Mouse (Mus musculus): ENCODE measurements around the gene Anxa9. TPM values are rescaled to one million over a fixed set of nuclear protein-coding genes. Genes with fewer than 3 reads are reported as not detected.

The Anxa9 gene
- total RNA-seq, 2 experiments from 2014 or later = 0.51 to 0.95 TPM

DNA sequence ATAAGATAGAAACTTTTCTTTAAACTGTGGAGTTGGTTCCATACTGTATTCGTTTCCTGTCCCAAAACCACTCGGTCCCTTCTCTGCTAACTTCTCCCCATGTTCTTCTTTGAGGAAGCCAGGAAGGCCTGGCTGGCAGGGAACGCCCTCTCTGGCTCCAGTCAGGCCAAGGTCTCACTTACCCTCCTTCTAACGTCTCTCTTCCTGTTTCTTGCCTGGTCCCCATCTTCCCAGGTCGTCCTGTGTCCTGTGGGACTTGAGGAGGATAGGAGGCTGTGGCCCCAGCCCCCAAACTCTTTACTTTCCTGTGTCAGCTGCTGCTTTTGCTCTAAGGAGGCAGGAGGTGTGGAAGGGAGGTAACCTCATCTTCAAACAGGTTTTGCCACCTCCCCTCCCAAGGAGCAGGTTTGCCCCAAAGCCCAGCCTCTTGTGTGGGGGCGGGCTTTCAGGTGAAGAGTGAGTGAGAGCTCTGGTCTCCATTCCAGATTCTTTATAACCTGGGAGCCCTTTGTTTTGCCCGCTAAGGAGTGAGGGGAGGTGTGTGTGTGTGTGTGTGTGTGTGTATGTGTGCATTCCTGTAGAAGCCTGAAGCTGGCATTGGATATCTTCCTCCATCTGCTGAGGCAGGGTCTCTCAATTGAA, 56.1 kb downstream of the Anxa9 start, which contains the start of gene Bnipl:
Bnipl (minus strand) TSS at position 411 of the 642 bp plus-strand sequence.
- DNase-seq (ENCODE audit: low spot score in 2 of 2) = no peak

DNA sequence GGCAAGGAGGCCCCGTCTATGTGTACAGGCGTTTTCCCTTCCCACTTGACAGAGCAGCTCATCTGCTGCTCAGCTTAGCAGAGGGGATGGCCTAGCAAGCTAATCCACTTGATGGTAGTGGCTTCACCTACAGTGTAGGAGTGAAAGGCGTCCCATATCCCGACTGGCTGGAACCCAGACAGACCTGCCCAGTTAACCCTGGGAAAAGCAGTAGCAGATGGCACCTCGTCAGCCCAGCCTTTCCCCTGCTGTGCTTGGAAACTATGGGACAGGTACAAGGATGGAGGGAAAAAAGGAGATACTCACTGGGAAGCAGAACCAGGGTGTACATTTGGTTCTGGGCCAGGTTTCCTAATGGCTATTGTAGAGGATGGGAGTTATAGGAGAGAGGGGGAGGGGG, 56.6 kb downstream of the Anxa9 start:
- no peak for DNase-seq (ENCODE audit: low spot score in 2 of 2)

DNA sequence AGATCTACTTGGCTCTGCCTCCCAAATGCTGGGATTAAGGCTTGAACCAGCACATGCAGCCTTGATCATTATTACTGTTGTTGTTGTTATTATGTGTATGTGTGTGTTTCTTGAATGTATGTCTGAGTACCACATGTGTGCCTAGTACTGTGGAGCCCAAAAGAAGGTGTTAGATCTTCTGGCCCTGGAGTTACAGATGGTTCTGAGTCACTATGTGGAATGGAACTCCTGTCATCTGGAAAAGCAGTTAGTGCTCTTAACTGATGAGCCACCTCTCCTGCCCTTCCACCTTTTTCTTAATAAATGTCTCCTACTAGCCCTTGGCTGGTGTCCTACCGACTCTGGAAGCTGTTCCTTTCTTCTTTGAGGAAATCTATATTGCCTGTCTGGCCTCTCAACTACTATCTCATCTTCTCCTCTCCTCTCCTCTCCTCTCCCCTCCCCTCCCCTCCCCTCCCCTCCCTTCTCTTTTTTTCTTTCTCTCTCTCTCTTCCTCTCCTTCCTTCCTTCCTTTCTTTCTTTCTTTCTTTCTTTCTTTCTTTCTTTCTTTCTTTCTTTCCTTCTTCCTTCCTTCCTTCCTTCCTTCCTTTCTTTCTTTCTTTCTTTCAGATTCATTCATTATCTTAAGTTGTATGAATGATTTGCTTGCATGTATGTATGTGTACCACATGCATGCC, 59.2 kb downstream of the Anxa9 start:
- DNase-seq (ENCODE audit: low spot score in 2 of 2) = no peak

DNA sequence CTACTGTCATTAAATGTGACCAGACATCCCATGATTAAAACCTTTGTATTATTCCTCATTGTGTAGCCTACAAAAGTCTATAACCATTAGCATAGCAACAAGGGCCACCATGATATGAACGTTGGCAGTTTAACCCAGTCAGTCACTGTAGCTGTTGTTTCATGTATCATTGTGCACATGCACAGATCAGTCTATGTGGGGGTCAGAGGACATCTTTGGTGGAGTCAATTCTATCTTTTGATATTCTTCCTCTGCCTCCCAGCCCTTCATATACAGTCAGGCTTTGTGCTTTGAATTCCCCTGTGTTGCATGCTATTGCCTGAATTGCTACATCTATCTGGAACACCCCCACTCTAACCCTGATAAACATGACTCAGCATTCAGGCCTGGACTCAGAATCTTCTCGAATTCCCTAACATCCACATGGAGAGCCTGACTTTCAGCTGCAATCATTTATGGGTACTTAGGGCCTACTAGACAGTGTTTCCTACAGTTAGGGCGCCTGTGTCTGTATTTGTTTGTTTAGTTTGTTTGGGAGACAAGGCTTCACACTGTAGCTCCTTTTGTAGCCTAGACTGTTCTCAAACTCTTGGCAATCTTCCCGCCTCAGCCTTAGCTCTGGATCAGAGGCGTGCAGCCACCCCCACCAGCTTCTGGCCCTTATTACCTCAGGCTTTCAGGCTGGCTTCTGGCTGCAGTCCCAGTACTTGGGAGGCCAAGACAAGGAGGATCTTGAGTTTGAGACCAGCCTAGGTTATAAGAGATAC, 60.3 kb downstream of the Anxa9 start:
- peak in 1 of 2 experiments; percentile 76 for DNase-seq (ENCODE audit: low spot score in 2 of 2)

Other genes starting within 250 kb of the Anxa9 start
- 10 to 100 TPM; 46.3 to 51.5 TPM for gene Pip5k1a, start 200.2 kb downstream of the Anxa9 start, total RNA-seq (2021)
- gene Vps72, start 196.2 kb downstream of the Anxa9 start, total RNA-seq (2021) = 10 to 100 TPM; 40.8 to 45.3 TPM
- gene Tmod4, start 182.7 kb downstream of the Anxa9 start, total RNA-seq (2021) = 1 to 10 TPM in 1 of 2 experiments, under 1 TPM in 1; 0.83 to 1.5 TPM
- 10 to 100 TPM; 39.6 to 41.2 TPM for gene Scnm1, start 173.2 kb downstream of the Anxa9 start, total RNA-seq (2021)
- gene Lysmd1, start 173.1 kb downstream of the Anxa9 start, total RNA-seq (2021) = 10 to 100 TPM; 22.5 to 22.8 TPM
- 1 to 10 TPM; 2.3 to 3.0 TPM for gene Tnfaip8l2, start 164.8 kb downstream of the Anxa9 start, total RNA-seq (2021)
- 10 to 100 TPM; 48.6 to 52.6 TPM for gene Sema6c, start 146.7 kb downstream of the Anxa9 start, total RNA-seq (2021)
- gene Gabpb2, start 89.3 kb downstream of the Anxa9 start, total RNA-seq (2021) = 10 to 100 TPM; 10.5 to 11.8 TPM
- gene Cdc42se1, start 78.4 kb downstream of the Anxa9 start, total RNA-seq (2021) = 10 to 100 TPM; 85.9 to 87.3 TPM
- gene Mllt11, start 75.0 kb downstream of the Anxa9 start, total RNA-seq (2021) = 100 to 1,000 TPM; 496 to 516 TPM
- not detected for gene Gm128, start 65.6 kb downstream of the Anxa9 start, total RNA-seq (2021)
- gene Bnipl, start 56.0 kb downstream of the Anxa9 start, total RNA-seq (2021) = under 1 TPM in 1 of 2 experiments, not detected in 1; 0.46 TPM
- gene Mindy1, start 25.8 kb downstream of the Anxa9 start, total RNA-seq (2021) = 10 to 100 TPM; 26.2 to 28.5 TPM
- 10 to 100 TPM; 26.8 to 26.9 TPM for gene Prune1, start 25.1 kb downstream of the Anxa9 start, total RNA-seq (2021)
- gene Cers2, start 7.6 kb upstream of the Anxa9 start, total RNA-seq (2021) = 10 to 100 TPM; 60.8 to 62.0 TPM
- gene Setdb1, start 50.0 kb upstream of the Anxa9 start, total RNA-seq (2021) = 10 to 100 TPM; 40.7 to 40.8 TPM
- not detected for gene 4930558C23Rik, start 95.7 kb upstream of the Anxa9 start, total RNA-seq (2021)
- 10 to 100 TPM; 35.7 to 36.9 TPM for gene Arnt, start 127.2 kb upstream of the Anxa9 start, total RNA-seq (2021)
- gene Ctsk, start 192.1 kb upstream of the Anxa9 start, total RNA-seq (2021) = 1 to 10 TPM; 7.1 to 8.0 TPM
- gene Ctss, start 219.6 kb upstream of the Anxa9 start, total RNA-seq (2021) = 10 to 100 TPM; 32.3 to 35.9 TPM